Mouse (Mus musculus): Measurements from ENCODE around the gene Slc25a26.

DNA sequence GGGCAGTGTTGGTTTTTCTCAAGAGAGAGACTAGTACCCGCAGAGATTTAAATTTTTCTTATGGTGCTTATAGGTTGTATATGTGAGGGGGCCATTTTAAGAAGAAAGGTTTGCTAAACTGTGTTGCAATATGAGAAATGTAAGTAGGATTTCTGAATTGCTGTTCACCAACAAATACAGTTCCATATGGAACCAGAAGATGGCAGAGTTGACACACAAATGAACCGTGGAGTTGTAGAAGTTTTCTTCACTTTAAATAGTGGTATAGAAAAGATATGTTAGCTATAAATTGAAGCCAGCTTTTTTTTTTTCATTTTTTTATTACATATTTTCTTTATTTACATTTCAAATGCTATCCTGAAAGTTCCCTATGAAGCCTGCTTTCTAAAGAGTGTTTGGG is 24.2 kb downstream of the Slc25a26 start:
- TF ChIP-seq GATA1 (IDR thresholded peaks at IDR 0.05; ENCODE audit: low read length), result no peak
- no peak for TF ChIP-seq TAL1 (IDR thresholded peaks at IDR 0.05; ENCODE audit: low read length)
